Mouse (Mus musculus) forebrain, postnatal 0 days (tissue): ENCODE measurements at regions not wholly inside any gene's neighbourhood (a gene's known extent, or its start where the extent isn't known, plus 50 kb on each side); places are given as distances from the start of the nearest gene placed in this dataset.

Experiments
- ATAC-seq: fragments of 200-750 bp; cut with Nextera tagmentation; 2 replicates; pipeline ENCODE4 v1.8.0; 2017; ENCODE audit warnings: mild to moderate bottlenecking, moderate library complexity
- DNase-seq: peaks from one replicate; pipeline ENCODE4 v3.0.0-alpha.2; 2015
- H3K27ac ChIP-seq: fragments of 300-500 bp; sonication (generic); 2 replicates; pipeline ENCODE4 v1.5.1; 2014; ENCODE audit warnings: low read depth, mild to moderate bottlenecking, antibody characterized with exemption, low read length, moderate library complexity, mixed read lengths
- H3K27me3 ChIP-seq: fragments of 300-500 bp; sonication (generic); 2 replicates; pipeline ENCODE4 v1.6.1; 2014; ENCODE audit warnings: mild to moderate bottlenecking, low read length, mixed read lengths; ENCODE audit not compliant: insufficient read depth
- H3K36me3 ChIP-seq: fragments of 300-500 bp; sonication (generic); 2 replicates; pipeline ENCODE4 v1.6.1; 2014; ENCODE audit warnings: mild to moderate bottlenecking, moderate library complexity; ENCODE audit not compliant: insufficient read depth
- H3K4me1 ChIP-seq: fragments of 300-500 bp; sonication (generic); 2 replicates; pipeline ENCODE4 v1.6.1; 2014; ENCODE audit warnings: antibody characterized with exemption; ENCODE audit not compliant: insufficient read depth
- H3K4me2 ChIP-seq: fragments of 300-500 bp; sonication (generic); 2 replicates; pipeline ENCODE4 v1.6.1; 2014; ENCODE audit warnings: low read depth, mild to moderate bottlenecking, moderate library complexity
- H3K4me3 ChIP-seq: fragments of 300-500 bp; sonication (generic); 2 replicates; pipeline ENCODE4 v1.5.1; 2014; ENCODE audit warnings: low read depth, low read length, mixed read lengths
- H3K9ac ChIP-seq: fragments of 300-500 bp; sonication (generic); 2 replicates; pipeline ENCODE4 v1.6.1; 2014; ENCODE audit warnings: mild to moderate bottlenecking
- H3K9me3 ChIP-seq: fragments of 300-500 bp; sonication (generic); 2 replicates; pipeline ENCODE4 v1.6.1; 2016; ENCODE audit warnings: low read length
- CTCF ChIP-seq: sonication (generic); IDR thresholded peaks from 2 replicates; pipeline ENCODE4 v1.5.1; 2016; ENCODE audit warnings: antibody characterized with exemption, control low read depth, low read depth
- WGBS: fragments of 180-500 bp; shearing (Covaris S2); extraction: QIAGEN DNeasy Blood & Tissue Kit; methylation state at CpG from one replicate; pipeline ENCODE4 v1.1.7; 2014; 5-methylcytosine and 5-hydroxymethylcytosine counted together

DNA sequence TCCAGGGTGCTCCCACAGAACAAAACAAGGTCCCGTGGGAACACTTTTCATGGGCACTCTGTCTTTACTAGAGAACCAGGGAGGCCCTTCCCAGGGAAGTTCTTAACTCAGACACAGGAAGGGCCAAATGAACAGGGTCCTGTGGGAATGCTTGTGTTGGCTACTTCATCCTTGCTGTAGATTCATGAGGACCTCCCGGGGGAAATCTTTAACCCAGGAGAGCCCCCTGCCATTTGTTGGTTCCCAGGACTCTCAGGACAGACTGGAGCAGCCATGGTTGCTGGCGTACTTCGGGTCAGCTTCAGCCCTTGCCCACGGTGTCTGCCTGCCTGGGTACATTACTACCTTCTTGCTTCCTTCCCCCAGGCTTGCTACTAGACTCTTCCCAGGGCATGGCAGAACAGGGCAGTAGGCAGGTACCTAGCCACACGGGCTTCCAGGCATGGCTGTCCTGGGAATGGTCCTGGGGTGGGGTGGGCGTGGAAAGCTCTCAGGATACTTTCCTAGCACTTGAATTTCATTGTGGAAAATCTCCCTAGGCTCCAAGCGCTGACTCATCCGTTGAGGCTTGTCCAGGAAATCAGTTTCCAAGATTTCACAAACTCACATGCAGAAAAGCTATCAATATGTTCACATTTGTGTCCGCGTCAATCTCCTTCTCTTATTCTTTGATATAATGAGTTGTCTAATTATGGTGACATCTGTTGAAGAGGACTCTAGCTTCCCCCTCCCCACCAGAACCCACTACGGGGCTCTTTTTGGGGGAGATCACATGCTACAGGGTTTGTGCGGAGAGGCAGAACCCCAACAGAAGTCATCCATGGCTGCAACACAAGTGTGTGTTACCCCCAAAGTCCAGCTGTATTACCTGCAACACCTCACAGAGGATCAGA is 148.6 kb downstream of the Sec61b start:
- DNase-seq (peak; percentile 67), ATAC-seq (peak; percentile 75; the same call in 1 of the 2 replicates)
- 69% methylated on average over 13 of the region's 13 CpGs for WGBS
- Histone ChIP-seq H3K27me3 (no peaks in the 10 kb centered on the region), H3K4me1 (peaks cover 4% of the 10 kb centered on the region; the same call in 1 of the 2 replicates), H3K9ac (no peak overlapping the region), H3K9me3 (no peaks in the 10 kb centered on the region), H3K4me2 (no peak overlapping the region), H3K36me3 (no peaks in the 10 kb centered on the region), H3K4me3 (no peak overlapping the region), H3K27ac (no peak overlapping the region)
- TF ChIP-seq CTCF: no peak

DNA sequence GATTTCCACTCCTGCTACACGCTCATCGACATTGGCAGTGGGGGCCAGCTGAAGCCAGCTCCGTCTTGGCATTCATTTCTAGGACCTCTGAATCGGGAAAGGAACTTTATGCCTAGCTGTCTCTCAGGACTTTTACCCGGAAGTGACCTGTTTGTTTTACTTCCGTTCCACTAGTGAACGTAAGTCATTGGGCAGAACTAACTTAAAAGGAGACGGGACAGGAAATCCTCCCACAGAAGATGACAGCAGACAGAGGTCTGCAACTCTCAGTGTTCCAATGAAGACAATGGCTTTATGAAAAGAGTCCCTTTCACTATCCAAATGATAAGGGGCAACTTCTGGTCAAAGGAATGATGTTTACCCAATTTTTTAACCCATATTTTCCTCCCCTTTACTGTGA is 155.5 kb downstream of the Sec61b start:
- no peak for DNase-seq
- WGBS: 68% methylated on average over 8 of the region's 8 CpGs
- Histone ChIP-seq H3K4me3 (no peak overlapping the region), H3K9me3 (no peaks in the 10 kb centered on the region), H3K4me1 (no peaks in the 10 kb centered on the region), H3K27me3 (no peaks in the 10 kb centered on the region), H3K36me3 (no peaks in the 10 kb centered on the region), H3K4me2 (no peak overlapping the region), H3K27ac (no peak overlapping the region), H3K9ac (no peak overlapping the region)
- ATAC-seq: no peak
- TF ChIP-seq CTCF: no peak

DNA sequence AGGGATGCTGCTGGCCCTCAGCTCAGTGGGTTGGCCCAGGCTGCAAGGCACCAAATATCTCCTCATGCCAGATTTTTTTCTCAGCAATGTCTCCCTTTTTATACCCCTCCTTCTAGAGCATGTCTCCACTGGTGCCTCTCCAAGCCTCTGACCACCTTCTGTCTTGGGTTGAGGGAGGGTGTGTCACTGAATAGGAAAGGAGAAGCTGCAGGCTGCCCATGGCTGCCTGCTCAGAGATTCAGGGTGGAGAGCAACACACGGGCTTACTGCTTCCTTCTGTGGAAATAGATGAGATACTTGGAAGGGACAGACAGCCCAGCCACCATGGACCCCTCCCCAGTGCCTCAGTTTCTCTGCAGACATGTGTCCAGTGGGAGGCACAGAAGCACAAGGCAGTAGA is 156.0 kb downstream of the Sec61b start:
- no peaks in the 10 kb centered on the region for H3K36me3 ChIP-seq
- H3K27ac ChIP-seq: no peak overlapping the region
- no peak for TF ChIP-seq CTCF
- no peaks in the 10 kb centered on the region for H3K27me3 ChIP-seq
- ATAC-seq: no peak
- H3K4me1 ChIP-seq: no peaks in the 10 kb centered on the region
- no peaks in the 10 kb centered on the region for H3K9me3 ChIP-seq
- H3K9ac ChIP-seq: no peak overlapping the region
- no peak for DNase-seq
- H3K4me2 ChIP-seq: no peak overlapping the region
- no peak overlapping the region for H3K4me3 ChIP-seq
- 64% methylated on average over 1 of the region's 1 CpGs for WGBS

DNA sequence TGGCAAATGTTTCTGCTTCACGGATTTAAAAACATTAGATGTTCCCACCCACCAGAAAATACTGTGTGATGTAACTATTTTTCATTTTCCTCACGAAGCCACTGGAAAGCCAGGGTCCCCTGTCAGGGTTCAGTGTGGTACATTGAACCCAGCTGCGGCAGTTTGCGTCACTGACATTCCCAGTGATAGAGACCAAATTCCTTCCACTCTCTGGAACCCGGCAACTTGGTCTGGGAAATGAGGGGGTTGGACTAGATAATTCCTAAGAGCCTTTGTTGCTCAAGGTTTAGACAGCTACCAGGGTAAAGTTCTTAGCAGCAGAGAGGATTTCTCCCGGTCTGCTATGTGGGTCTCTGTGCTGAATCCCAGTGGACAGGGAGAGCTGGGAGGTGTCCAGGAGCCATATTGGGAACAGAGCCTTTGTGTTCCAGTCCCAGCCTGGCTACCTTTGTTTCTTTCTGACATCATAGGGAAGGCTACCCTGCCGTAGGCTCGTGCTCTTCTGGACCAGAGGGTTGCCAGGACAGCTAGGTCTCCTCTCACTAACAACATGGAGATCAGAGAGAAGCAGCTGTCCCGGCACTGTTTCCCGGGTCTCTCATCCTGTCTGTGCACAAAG is 164.5 kb downstream of the Sec61b start:
- no peak for TF ChIP-seq CTCF
- 62% methylated on average over 10 of the region's 10 CpGs for WGBS
- no peaks in the 10 kb centered on the region for H3K27me3 ChIP-seq
- H3K36me3 ChIP-seq: no peaks in the 10 kb centered on the region
- DNase-seq: no peak
- ATAC-seq: 0 out of 2 replicates have a peak, but pooled peaks have one; percentile 12
- H3K4me2 ChIP-seq: no peak overlapping the region
- no peak overlapping the region for H3K9ac ChIP-seq
- H3K4me1 ChIP-seq: no peaks in the 10 kb centered on the region
- H3K4me3 ChIP-seq: no peak overlapping the region
- no peak overlapping the region for H3K27ac ChIP-seq
- H3K9me3 ChIP-seq: no peaks in the 10 kb centered on the region

DNA sequence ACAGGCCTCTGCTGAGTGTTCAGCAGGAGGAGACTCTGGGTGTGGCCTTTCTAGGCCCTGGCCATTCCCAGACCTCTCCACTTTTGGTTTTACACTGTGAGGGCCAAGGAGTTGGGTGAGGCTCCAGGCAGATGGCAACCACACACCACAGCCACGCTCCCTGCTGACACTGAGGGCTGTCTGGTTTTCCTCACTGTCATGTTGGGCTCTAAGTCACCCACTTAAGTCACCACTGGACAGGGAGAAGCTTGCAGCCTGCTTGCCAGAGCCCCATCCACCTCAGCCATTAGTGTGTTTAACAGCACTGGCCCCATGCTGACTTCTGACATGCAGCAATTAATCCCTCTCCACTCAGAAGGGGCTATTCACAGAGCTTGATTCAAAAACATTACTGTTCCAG is 170.6 kb downstream of the Sec61b start:
- DNase-seq (no peak), ATAC-seq (no peak)
- H3K4me3 ChIP-seq: no peak overlapping the region
- no peaks in the 10 kb centered on the region for H3K4me1 ChIP-seq
- no peak for TF ChIP-seq CTCF
- no peaks in the 10 kb centered on the region for H3K9me3 ChIP-seq
- no peak overlapping the region for H3K27ac ChIP-seq
- H3K36me3 ChIP-seq: no peaks in the 10 kb centered on the region
- no peak overlapping the region for H3K9ac ChIP-seq
- H3K4me2 ChIP-seq: no peak overlapping the region
- WGBS: 63% methylated on average over 1 of the region's 1 CpGs
- H3K27me3 ChIP-seq: no peaks in the 10 kb centered on the region

DNA sequence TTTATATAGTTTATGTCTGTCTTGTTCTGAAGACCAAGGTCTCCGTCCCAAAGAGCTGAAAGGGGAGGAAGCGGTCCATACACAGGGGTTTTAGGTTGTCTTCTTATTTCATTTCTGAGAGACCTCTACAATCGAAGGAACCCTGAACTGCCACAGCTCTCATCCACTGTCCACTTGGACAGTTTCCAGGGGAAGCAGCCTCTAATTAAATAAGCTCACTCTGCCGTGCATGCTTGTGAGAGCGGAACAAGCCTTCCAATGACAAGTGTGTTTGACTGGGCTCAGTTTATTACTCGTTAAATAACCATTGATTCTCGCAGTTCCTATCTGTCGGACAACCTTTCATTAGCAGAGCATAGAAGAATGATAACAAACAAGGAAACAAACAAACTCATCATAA is 174.2 kb downstream of the Sec61b start:
- H3K4me1 ChIP-seq: 0 out of 2 replicates have a peak, but pooled peaks cover 5% of the 10 kb centered on the region
- no peak overlapping the region for H3K4me3 ChIP-seq
- no peak for DNase-seq
- no peak overlapping the region for H3K9ac ChIP-seq
- H3K27me3 ChIP-seq: no peaks in the 10 kb centered on the region
- H3K36me3 ChIP-seq: no peaks in the 10 kb centered on the region
- no peak overlapping the region for H3K27ac ChIP-seq
- no peak overlapping the region for H3K4me2 ChIP-seq
- ATAC-seq: no peak
- 33% methylated on average over 8 of the region's 8 CpGs for WGBS
- H3K9me3 ChIP-seq: no peaks in the 10 kb centered on the region
- TF ChIP-seq CTCF: no peak

DNA sequence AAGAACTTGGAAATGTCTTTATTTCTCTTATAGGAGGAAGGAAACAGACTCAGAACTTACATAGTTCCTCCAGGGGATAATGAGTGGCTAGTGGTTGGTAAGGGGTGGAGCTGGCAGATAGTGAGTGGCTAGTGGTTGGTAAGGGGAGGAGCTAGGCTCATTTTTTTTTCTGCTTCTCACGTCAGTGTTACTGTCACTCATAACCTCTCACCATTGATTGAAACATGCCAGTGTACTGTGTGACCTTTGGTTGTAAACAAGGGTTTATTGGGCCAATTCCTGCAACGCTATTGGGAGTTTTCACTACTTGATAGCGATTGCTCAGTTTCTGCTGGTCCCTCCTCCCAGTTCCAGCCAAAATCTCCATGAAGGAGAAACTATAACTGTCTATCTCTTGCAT is 175.5 kb downstream of the Sec61b start:
- no peak for ATAC-seq
- WGBS: 87% methylated on average over 3 of the region's 3 CpGs

More for the DNA sequence above, 175.5 kb downstream of the Sec61b start:
- no peak for DNase-seq
- H3K27me3 ChIP-seq: no peaks in the 10 kb centered on the region
- no peak overlapping the region for H3K9ac ChIP-seq
- H3K4me2 ChIP-seq: no peak overlapping the region
- no peak for TF ChIP-seq CTCF
- no peak overlapping the region for H3K27ac ChIP-seq
- no peak overlapping the region for H3K4me3 ChIP-seq
- 0 out of 2 replicates have a peak, but pooled peaks cover 5% of the 10 kb centered on the region for H3K4me1 ChIP-seq
- H3K9me3 ChIP-seq: no peaks in the 10 kb centered on the region
- no peaks in the 10 kb centered on the region for H3K36me3 ChIP-seq
